Mouse (Mus musculus) ES-E14 (cell line): ENCODE measurements at regions not wholly inside any gene's neighbourhood (a gene's known extent, or its start where the extent isn't known, plus 50 kb on each side); places are given as distances from the start of the nearest gene placed in this dataset.

Experiments used
- MAFK ChIP-seq: IDR thresholded peaks from 2 replicates; pipeline ENCODE4 v1.6.1; 2014; ENCODE audit warnings: mild to moderate bottlenecking, low read depth, low read length, inconsistent platforms; ENCODE audit not compliant: insufficient read depth
- ZNF384 ChIP-seq: IDR thresholded peaks from 2 replicates; pipeline ENCODE4 v1.6.1; 2012; ENCODE audit warnings: low read depth, low read length, inconsistent platforms

GRCm38 (mm10) chr3:159733141-159733540 is 106.3 kb upstream of the Wls start:
- TF ChIP-seq ZNF384 (no peak), MAFK (no peak)
